Mouse (Mus musculus) forebrain, embryonic 13.5 days (tissue): ENCODE measurements at regions not wholly inside any gene's neighbourhood (a gene's known extent, or its start where the extent isn't known, plus 50 kb on each side); places are given as distances from the start of the nearest gene placed in this dataset.
A peak's percentile ranks its signal among the peaks of the same experiment; 100 is the strongest.

ENCODE experiments used
- ATAC-seq: fragments of 200-750 bp; cut with Nextera tagmentation; 2 replicates; pipeline ENCODE4 v1.8.0; 2017
- H3K27ac ChIP-seq: fragments of 300-500 bp; sonication (generic); 2 replicates; pipeline ENCODE4 v1.5.1; 2015; ENCODE audit warnings: inconsistent platforms, mild to moderate bottlenecking, moderate library complexity
- H3K27me3 ChIP-seq: fragments of 300-500 bp; sonication (generic); 2 replicates; pipeline ENCODE4 v1.6.1; 2015; ENCODE audit warnings: mild to moderate bottlenecking, inconsistent platforms
- H3K36me3 ChIP-seq: fragments of 300-500 bp; sonication (generic); 2 replicates; pipeline ENCODE4 v1.6.1; 2015; ENCODE audit warnings: mild to moderate bottlenecking, inconsistent platforms; ENCODE audit not compliant: poor library complexity, severe bottlenecking
- H3K4me1 ChIP-seq: fragments of 300-500 bp; sonication (generic); 2 replicates; pipeline ENCODE4 v1.6.1; 2015; ENCODE audit warnings: inconsistent platforms
- H3K4me2 ChIP-seq: fragments of 300-500 bp; sonication (generic); 2 replicates; pipeline ENCODE4 v1.6.1; 2015; ENCODE audit warnings: inconsistent platforms, mild to moderate bottlenecking, moderate library complexity
- H3K4me3 ChIP-seq: fragments of 300-500 bp; sonication (generic); 2 replicates; pipeline ENCODE4 v1.5.1; 2015; ENCODE audit warnings: mild to moderate bottlenecking, inconsistent platforms
- H3K9ac ChIP-seq: fragments of 300-500 bp; sonication (generic); 2 replicates; pipeline ENCODE4 v1.6.1; 2015; ENCODE audit warnings: mild to moderate bottlenecking, inconsistent platforms
- H3K9me3 ChIP-seq: fragments of 300-500 bp; sonication (generic); replicated peaks from 2 replicates; pipeline ENCODE4 v1.6.1; 2016; ENCODE audit warnings: inconsistent platforms
- WGBS: fragments of 180-500 bp; shearing (Covaris S2); methylation state at CpG from one replicate; pipeline ENCODE4 v1.1.7; 2015; 5-methylcytosine and 5-hydroxymethylcytosine counted together

DNA sequence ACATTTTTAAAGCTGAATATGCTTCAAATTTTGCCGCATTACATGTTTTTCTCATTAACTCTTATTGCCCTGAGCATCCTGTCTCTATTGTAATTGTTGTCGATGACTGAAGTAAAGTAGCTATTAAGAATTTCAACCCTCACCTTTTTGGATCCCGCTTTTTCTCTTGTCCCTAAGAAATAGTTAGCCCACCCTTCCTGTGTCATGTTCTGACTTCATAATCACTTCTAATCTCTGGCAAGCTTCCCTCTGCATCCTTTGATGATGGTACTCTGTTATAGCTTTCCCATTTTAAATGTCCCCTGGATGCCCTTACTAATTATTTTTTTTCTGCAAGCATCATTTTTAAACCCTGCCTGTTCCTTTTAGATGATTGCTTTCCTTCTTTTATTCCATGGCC lies 191.3 kb downstream of the Cxxc4 start:
- ATAC-seq: no peak
- Histone ChIP-seq H3K9ac (no peak overlapping the region), H3K27me3 (no peaks in the 10 kb centered on the region), H3K36me3 (no peaks in the 10 kb centered on the region), H3K4me2 (no peak overlapping the region), H3K9me3 (no peaks in the 10 kb centered on the region), H3K27ac (no peak overlapping the region), H3K4me3 (no peak overlapping the region), H3K4me1 (no peaks in the 10 kb centered on the region)
- 75% methylated on average over 3 of the region's 3 CpGs for WGBS

DNA sequence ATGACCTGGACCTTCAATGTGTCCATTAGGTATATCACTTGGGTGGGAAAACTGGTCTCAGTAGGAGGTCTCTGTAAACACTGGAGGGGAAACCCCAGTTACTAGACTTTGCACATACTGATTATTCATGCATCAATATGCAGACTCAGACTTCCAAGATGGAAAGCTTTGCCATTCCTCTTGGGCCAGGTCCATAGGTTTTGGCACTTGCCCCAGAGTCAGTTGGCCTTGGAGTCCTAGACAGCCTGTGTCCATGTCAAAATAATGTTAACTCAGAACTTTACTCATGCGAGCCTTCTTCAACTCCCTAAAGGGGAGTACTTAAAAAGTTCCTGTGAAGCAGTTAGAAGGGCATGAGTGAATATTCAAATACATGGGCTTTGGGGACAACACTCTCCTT lies 230.3 kb downstream of the Cxxc4 start:
- 85% methylated on average over 1 of the region's 1 CpGs for WGBS
- Histone ChIP-seq H3K36me3 (no peaks in the 10 kb centered on the region), H3K4me1 (no peaks in the 10 kb centered on the region), H3K4me2 (no peak overlapping the region), H3K9ac (no peak overlapping the region), H3K9me3 (no peaks in the 10 kb centered on the region), H3K27ac (no peak overlapping the region), H3K4me3 (no peak overlapping the region), H3K27me3 (no peaks in the 10 kb centered on the region)
- no peak for ATAC-seq

DNA sequence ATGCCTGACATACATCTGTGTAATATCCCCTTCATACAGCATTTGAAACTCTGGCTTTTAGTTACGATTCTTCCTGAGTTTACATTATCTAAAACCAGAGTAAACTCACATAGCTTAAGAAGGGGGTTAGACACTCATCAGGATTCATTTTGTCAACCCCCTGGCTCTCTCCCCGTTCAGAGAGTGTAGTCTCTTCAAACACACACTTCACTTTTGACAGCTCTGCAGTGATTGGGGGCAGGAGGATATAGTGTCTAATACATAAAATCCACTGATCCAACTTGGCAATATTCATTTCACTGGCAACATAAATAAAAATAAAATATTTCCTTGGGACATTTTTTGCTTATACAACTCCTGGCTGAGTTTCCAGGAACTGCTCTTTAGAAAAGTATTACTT lies 251.0 kb downstream of the Cxxc4 start:
- no peak overlapping the region for H3K4me3 ChIP-seq

DNA sequence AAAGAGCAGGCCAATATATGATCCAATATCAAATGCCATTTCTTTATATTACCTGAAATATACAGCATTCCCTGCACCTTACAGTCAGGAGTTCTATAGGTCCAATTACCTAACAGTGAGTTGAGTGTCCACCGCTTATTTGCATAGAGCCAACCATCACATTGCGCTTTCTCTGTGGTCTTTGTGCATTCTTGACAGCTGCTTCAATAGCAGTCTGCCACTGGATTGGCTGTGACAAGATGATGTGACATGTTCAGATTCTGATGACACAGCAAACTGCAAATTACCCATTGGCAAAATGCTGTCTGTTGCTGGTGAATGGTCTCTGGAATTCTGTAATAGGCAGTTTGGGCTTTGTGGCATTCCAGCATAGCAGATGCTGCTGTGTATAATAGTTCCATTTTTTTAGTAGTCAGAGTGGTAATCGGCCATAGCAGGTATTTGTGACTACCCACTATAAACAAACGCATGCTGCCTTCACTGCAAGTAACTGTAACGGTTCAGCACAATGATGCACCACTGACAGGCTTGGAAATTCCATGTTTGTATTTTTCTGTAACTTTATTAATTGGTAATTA lies 253.8 kb downstream of the Cxxc4 start:
- H3K27ac ChIP-seq: no peak overlapping the region
- no peak overlapping the region for H3K9ac ChIP-seq
- ATAC-seq: peak; percentile 87
- H3K4me2 ChIP-seq: no peak overlapping the region
- no peaks in the 10 kb centered on the region for H3K36me3 ChIP-seq
- WGBS: 55% methylated on average over 5 of the region's 5 CpGs
- no peak overlapping the region for H3K4me3 ChIP-seq
- no peaks in the 10 kb centered on the region for H3K9me3 ChIP-seq
- no peaks in the 10 kb centered on the region for H3K27me3 ChIP-seq
- H3K4me1 ChIP-seq: peaks cover 6% of the 10 kb centered on the region; the same call in 1 of the 2 replicates

More for the DNA sequence above, 251.0 kb downstream of the Cxxc4 start:
- H3K4me2 ChIP-seq: no peak overlapping the region
- H3K36me3 ChIP-seq: no peaks in the 10 kb centered on the region
- no peaks in the 10 kb centered on the region for H3K9me3 ChIP-seq
- 71% methylated on average over 2 of the region's 2 CpGs for WGBS
- H3K27me3 ChIP-seq: no peaks in the 10 kb centered on the region
- no peak overlapping the region for H3K9ac ChIP-seq
- H3K4me1 ChIP-seq: peaks cover 6% of the 10 kb centered on the region; the same call in 1 of the 2 replicates
- no peak for ATAC-seq
- no peak overlapping the region for H3K27ac ChIP-seq

DNA sequence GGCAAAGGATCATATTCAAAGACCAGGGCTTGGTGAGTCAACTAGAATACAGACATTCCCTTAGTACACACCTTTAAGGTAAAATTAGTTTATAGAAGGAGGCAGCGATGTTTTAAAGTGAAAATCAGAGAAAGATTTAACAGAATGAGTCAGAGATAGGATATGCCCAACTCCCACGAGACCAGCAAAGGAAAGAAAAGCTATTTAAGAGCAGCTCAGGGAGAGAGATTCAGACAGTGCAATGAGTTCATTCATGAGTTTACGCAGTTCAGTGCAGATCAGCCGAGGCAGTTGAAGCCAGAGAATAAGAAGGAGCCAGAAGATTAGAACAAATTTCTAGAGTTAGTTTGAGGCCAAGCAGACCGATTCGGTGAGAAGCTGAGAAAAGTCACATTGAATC lies 273.4 kb downstream of the Cxxc4 start:
- Histone ChIP-seq H3K27ac (no peak overlapping the region), H3K36me3 (no peaks in the 10 kb centered on the region), H3K9me3 (no peaks in the 10 kb centered on the region), H3K4me3 (no peak overlapping the region), H3K4me2 (no peak overlapping the region), H3K27me3 (no peaks in the 10 kb centered on the region), H3K4me1 (no peaks in the 10 kb centered on the region), H3K9ac (no peak overlapping the region)
- 83% methylated on average over 6 of the region's 6 CpGs for WGBS
- no peak for ATAC-seq

DNA sequence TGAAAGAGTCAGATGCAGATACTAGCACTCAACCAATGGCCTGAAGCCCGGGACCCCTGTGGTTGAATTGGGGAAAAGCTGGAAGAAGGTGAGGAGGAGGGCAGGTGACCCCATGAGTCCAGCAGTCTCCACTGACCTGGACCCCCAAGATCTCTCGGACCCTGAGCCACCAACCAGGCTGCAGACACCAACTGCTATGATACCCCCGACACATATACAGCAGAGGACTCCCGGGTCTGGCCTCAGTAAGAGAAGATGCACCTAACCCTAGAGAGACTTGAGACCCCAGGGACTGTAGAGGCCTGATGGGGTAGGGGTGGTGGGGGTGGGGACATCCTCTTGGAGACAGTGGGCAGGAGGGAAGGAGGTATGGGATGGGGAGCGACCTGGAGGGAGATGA lies 289.5 kb downstream of the Cxxc4 start:
- H3K9ac ChIP-seq: no peak overlapping the region
- H3K4me3 ChIP-seq: no peak overlapping the region
- no peaks in the 10 kb centered on the region for H3K9me3 ChIP-seq
- H3K4me2 ChIP-seq: no peak overlapping the region
- 0 out of 2 replicates have a peak, but pooled peaks have one; percentile 30 for ATAC-seq
- H3K4me1 ChIP-seq: no peaks in the 10 kb centered on the region
- H3K27me3 ChIP-seq: no peaks in the 10 kb centered on the region
- H3K27ac ChIP-seq: no peak overlapping the region
- WGBS: 92% methylated on average over 5 of the region's 5 CpGs
- H3K36me3 ChIP-seq: no peaks in the 10 kb centered on the region

DNA sequence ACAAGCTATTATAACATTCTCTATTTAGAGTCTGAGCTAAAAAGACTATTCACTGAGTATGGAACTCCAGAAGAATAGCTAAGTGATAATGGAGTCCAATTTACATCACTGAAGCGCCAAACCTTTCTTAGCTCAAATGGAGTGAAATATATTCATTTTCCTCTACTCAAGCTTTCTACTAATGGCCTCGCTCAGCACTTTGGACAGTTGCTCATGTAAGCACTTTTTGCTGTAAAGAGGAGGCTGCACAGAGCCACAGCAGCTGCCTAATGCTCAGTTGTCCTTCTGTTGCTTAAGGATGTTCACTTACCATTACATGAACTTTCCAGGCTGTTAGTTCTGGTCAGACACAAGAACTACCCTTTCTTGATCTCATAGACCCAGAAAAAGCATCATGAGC lies 268.7 kb upstream of the Tacr3 start:
- H3K36me3 ChIP-seq: no peaks in the 10 kb centered on the region
- H3K4me1 ChIP-seq: peaks cover 6% of the 10 kb centered on the region; the same call in 1 of the 2 replicates
- no peak overlapping the region for H3K4me2 ChIP-seq
- ATAC-seq: peak; percentile 51; the same call in 1 of the 2 replicates
- no peak overlapping the region for H3K4me3 ChIP-seq
- 41% methylated on average over 2 of the region's 2 CpGs for WGBS
- H3K9ac ChIP-seq: no peak overlapping the region
- no peaks in the 10 kb centered on the region for H3K9me3 ChIP-seq
- H3K27ac ChIP-seq: no peak overlapping the region
- H3K27me3 ChIP-seq: no peaks in the 10 kb centered on the region

DNA sequence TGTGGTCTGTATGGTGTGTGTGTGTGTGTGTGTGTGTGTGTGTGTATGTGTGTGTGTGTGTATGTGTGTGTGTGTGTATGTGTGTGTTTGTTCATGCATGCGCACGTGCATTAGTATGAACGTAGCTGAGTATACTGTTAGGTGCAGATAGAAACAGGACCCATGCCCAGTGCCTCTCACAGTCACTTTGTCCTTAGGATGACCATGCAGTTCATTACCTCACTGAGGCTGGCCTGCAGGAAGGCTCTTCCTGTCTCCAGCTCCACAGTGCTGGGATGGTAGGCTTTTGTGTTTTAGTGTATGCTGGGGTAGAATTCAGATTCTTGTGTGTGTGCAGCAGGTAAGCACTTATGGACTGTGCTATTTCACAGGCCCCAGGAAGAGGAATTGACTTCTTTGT lies 250.0 kb upstream of the Tacr3 start:
- WGBS: 85% methylated on average over 3 of the region's 3 CpGs
- Histone ChIP-seq H3K27ac (no peak overlapping the region), H3K4me2 (no peak overlapping the region), H3K4me1 (no peaks in the 10 kb centered on the region), H3K9me3 (0 out of 2 replicates have a peak, but pooled peaks cover 4% of the 10 kb centered on the region), H3K4me3 (no peak overlapping the region), H3K27me3 (no peaks in the 10 kb centered on the region), H3K36me3 (no peaks in the 10 kb centered on the region), H3K9ac (no peak overlapping the region)
- no peak for ATAC-seq

DNA sequence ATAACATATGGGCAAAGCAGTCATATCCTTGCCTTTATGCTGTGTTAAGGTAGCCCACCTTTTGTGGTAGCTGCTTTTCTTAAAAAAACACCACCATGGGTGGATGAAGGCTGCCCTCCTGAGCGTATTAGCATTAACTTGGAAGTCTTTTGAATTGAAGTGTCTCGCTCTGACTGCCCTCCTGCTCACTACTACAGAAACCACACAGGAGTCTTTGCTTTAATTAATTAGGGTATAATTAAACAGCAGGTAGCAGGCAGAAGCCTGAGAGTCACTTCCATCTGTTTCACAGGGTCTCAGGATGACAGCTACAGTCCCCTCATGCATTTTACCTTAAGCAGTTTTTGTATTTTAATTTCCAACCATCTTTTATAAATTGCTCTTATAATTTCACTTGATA lies 240.2 kb upstream of the Tacr3 start:
- WGBS: 11% methylated on average over 2 of the region's 2 CpGs
- H3K4me1 ChIP-seq: no peaks in the 10 kb centered on the region
- H3K27me3 ChIP-seq: no peaks in the 10 kb centered on the region
- no peak overlapping the region for H3K4me3 ChIP-seq
- H3K9me3 ChIP-seq: no peaks in the 10 kb centered on the region
- no peak overlapping the region for H3K4me2 ChIP-seq
- no peaks in the 10 kb centered on the region for H3K36me3 ChIP-seq
- H3K9ac ChIP-seq: no peak overlapping the region
- peak; percentile 48; the same call in 1 of the 2 replicates for ATAC-seq
- no peak overlapping the region for H3K27ac ChIP-seq

DNA sequence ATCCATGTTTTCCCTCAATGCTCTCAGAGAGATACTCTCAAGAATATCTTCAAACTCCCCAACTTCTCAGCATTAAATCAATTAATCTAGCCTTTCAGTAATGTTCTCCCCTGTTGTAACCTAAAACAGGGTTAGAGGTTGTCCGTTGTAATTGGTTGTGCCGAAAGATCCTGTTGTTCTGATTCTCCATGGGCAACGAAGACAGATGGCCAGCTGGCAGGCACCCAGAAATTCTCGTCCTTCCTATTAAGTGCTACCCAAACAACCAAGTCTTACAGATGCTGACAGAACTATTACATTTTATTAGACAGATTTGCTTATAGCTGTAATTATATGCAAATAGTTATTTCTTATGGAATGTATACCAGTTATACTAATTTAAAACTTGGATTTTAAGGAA lies 225.9 kb upstream of the Tacr3 start:
- no peaks in the 10 kb centered on the region for H3K36me3 ChIP-seq
- no peak overlapping the region for H3K4me2 ChIP-seq
- WGBS: 18% methylated on average over 4 of the region's 4 CpGs
- H3K27ac ChIP-seq: no peak overlapping the region
- peaks cover 9% of the 10 kb centered on the region for H3K4me1 ChIP-seq
- no peak overlapping the region for H3K4me3 ChIP-seq
- H3K9ac ChIP-seq: no peak overlapping the region
- H3K9me3 ChIP-seq: no peaks in the 10 kb centered on the region
- no peak for ATAC-seq
- H3K27me3 ChIP-seq: no peaks in the 10 kb centered on the region

DNA sequence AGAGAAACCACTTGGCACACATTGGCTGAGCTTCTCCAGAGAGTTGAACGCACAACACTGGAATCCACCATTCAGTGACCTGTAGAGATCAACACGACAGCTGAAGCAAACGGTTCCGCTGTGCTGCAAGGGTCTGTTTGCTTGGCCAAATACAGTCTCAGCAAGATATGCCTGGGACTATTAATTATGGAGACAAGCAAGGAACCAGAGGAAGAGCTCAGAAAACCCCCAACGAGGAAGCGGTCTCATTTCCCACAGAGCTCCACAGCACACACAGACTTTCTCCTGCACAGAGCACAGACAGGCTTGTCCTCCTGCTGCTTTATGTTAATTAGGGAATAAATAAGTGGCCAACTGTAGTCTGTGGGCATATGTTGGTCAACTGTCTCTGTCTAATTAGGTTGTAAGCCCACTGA lies 223.4 kb upstream of the Tacr3 start:
- WGBS: 15% methylated on average over 6 of the region's 6 CpGs
- H3K4me2 ChIP-seq: peak overlapping the region; percentile 38

DNA sequence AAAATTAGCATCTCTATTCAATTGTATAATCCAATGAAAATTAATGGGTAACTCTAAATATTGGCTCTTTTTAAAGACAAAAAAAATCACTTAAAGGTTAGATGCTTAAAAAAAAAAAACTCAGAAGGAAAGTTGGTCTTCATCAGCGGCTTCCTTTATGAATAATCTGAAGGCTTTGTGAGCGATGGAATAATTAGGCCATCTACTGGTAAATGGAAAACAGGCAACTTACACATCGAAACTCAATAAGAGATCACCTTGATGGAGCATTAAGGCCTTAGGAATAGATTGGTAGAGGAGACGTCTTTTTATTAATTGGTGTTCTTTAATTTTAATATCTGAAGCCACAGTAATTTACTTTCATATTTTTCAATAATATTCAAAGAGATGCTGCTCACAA lies 218.6 kb upstream of the Tacr3 start:
- no peak overlapping the region for H3K4me3 ChIP-seq
- H3K4me1 ChIP-seq: peaks cover 11% of the 10 kb centered on the region
- WGBS: 76% methylated on average over 4 of the region's 4 CpGs
- H3K4me2 ChIP-seq: no peak overlapping the region
- H3K27ac ChIP-seq: no peak overlapping the region
- no peaks in the 10 kb centered on the region for H3K27me3 ChIP-seq
- no peak overlapping the region for H3K9ac ChIP-seq
- H3K9me3 ChIP-seq: no peaks in the 10 kb centered on the region
- H3K36me3 ChIP-seq: no peaks in the 10 kb centered on the region
- no peak for ATAC-seq

More for the DNA sequence above, 223.4 kb upstream of the Tacr3 start:
- Histone ChIP-seq H3K27ac (peak overlapping the region; percentile 57), H3K9ac (peak overlapping the region; percentile 13; the same call in 1 of the 2 replicates), H3K27me3 (no peaks in the 10 kb centered on the region), H3K4me3 (no peak overlapping the region), H3K36me3 (no peaks in the 10 kb centered on the region), H3K9me3 (no peaks in the 10 kb centered on the region), H3K4me1 (peaks cover 9% of the 10 kb centered on the region)
- ATAC-seq: peak; percentile 96
